Comparison of ENCODE assay signal across 17 mouse cellular contexts in the genomic region with DNA sequence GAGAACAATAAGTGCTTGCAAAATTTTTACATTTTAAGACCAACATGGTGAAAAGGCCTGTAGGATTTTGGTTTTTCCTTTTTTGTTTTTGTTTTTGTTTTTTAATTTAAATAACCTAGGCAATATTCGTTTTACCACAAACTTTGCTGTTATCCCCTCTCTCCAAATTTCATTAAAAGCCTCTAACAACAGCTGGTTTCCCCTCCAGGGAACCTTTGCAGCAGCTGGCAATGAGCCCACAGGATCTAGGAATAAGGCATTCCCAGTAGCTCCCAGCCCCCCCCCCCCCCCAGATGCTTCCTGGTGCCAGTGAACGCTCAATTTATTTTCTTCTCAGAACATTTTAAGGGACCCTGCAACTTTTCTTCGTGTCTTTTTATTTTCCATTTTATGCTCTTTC. TPM values are rescaled to one million over a fixed set of nuclear protein-coding genes. Genes with fewer than 3 reads are reported as not detected.
DNase-seq lines count a peak whose midpoint lies in the region; ATAC-seq and TF ChIP-seq lines count a peak whose summit lies in the region.
"Had no signal": no experiment of that assay in that cellular context is flagged by ENCODE, and none has a peak within 500 bp of the region (broad histone marks: within the 10 kb centered on the region; RNA-seq: fewer than 3 reads in every experiment).

No protein-coding gene starts in this region.

- no peaks in the 10 kb centered on the region for H3K36me3 ChIP-seq in forebrain, embryonic 14.5 days (ENCODE audit: control insufficient read depth, insufficient read depth, low read length)
- no peaks in the 10 kb centered on the region for H3K36me3 ChIP-seq in forebrain, embryonic 13.5 days (ENCODE audit: poor library complexity, severe bottlenecking)
- no peaks in the 10 kb centered on the region for H3K36me3 ChIP-seq in kidney, postnatal 0 days (ENCODE audit: insufficient read depth, low read length)
- H3K36me3 ChIP-seq in kidney, embryonic 14.5 days (ENCODE audit: control insufficient read depth, insufficient read depth, low read length), result no peaks in the 10 kb centered on the region
- no peaks in the 10 kb centered on the region for H3K36me3 ChIP-seq in midbrain, embryonic 11.5 days (ENCODE audit: control insufficient read depth, insufficient read depth, low read length)
- no peaks in the 10 kb centered on the region for H3K36me3 ChIP-seq in midbrain, embryonic 10.5 days
- H3K36me3 ChIP-seq: heart, embryonic 13.5 days; hindbrain, embryonic 10.5 days; liver, embryonic 13.5 days had no signal

- no peak for TF ChIP-seq CTCF in kidney, postnatal 0 days (IDR thresholded peaks at IDR 0.05; ENCODE audit: low read depth)

- no peak overlapping the region for H3K9ac ChIP-seq in forebrain, embryonic 14.5 days (ENCODE audit: low read length)
- H3K9ac ChIP-seq in forebrain, embryonic 13.5 days, result no peak overlapping the region
- H3K9ac ChIP-seq in kidney, postnatal 0 days (ENCODE audit: low read depth, low read length), result no peak overlapping the region
- H3K9ac ChIP-seq in kidney, embryonic 14.5 days (ENCODE audit: low read depth, low read length), result no peak overlapping the region
- no peak overlapping the region for H3K9ac ChIP-seq in midbrain, embryonic 11.5 days (ENCODE audit: low read length)
- H3K9ac ChIP-seq: heart, embryonic 13.5 days; liver, embryonic 13.5 days had no signal

- intact Hi-C loops in gastrocnemius, postnatal 14 days (cut with DNase I; ENCODE audit: low total_unique reads), result no loop called here

- H3K4me3 ChIP-seq in forebrain, embryonic 14.5 days (ENCODE audit: low read depth, low read length), result no peak overlapping the region
- no peak overlapping the region for H3K4me3 ChIP-seq in forebrain, embryonic 13.5 days
- no peak overlapping the region for H3K4me3 ChIP-seq in kidney, postnatal 0 days (replicated peaks; ENCODE audit: low read depth, low read length)
- no peak overlapping the region for H3K4me3 ChIP-seq in kidney, embryonic 14.5 days (ENCODE audit: low read length)
- H3K4me3 ChIP-seq in midbrain, embryonic 11.5 days (ENCODE audit: low read depth, low read length), result no peak overlapping the region
- no peak overlapping the region for H3K4me3 ChIP-seq in midbrain, embryonic 10.5 days
- H3K4me3 ChIP-seq: heart, embryonic 13.5 days; hindbrain, embryonic 10.5 days; liver, embryonic 13.5 days; myocyte had no signal

- 37% methylated on average over 3 of the region's 3 CpGs for WGBS in forebrain, embryonic 14.5 days
- WGBS in forebrain, embryonic 13.5 days, result 46% methylated on average over 3 of the region's 3 CpGs
- 28% methylated on average over 3 of the region's 3 CpGs for WGBS in kidney, postnatal 0 days
- WGBS in kidney, embryonic 14.5 days, result 40% methylated on average over 3 of the region's 3 CpGs
- 73% methylated on average over 3 of the region's 3 CpGs for WGBS in midbrain, embryonic 11.5 days
- WGBS in midbrain, embryonic 10.5 days, result 64% methylated on average over 3 of the region's 3 CpGs

- no peaks in the 10 kb centered on the region for H3K27me3 ChIP-seq in forebrain, embryonic 14.5 days (replicated peaks; ENCODE audit: control insufficient read depth, insufficient read depth, low read length)
- H3K27me3 ChIP-seq in forebrain, embryonic 13.5 days, result no peaks in the 10 kb centered on the region
- H3K27me3 ChIP-seq in kidney, postnatal 0 days (ENCODE audit: insufficient read depth, low read length), result no peaks in the 10 kb centered on the region
- H3K27me3 ChIP-seq in kidney, embryonic 14.5 days (ENCODE audit: control insufficient read depth, insufficient read depth, low read length), result no peaks in the 10 kb centered on the region
- no peaks in the 10 kb centered on the region for H3K27me3 ChIP-seq in midbrain, embryonic 11.5 days (ENCODE audit: control insufficient read depth, insufficient read depth, low read length)
- H3K27me3 ChIP-seq in midbrain, embryonic 10.5 days (ENCODE audit: low read depth, poor library complexity, severe bottlenecking), result no peaks in the 10 kb centered on the region
- H3K27me3 ChIP-seq: heart, embryonic 13.5 days; liver, embryonic 13.5 days had no signal

- peak; percentile 33 for DNase-seq in forebrain, embryonic 14.5 days (ENCODE audit: low spot score)
- peak; percentile 38 for DNase-seq in kidney, postnatal 0 days (ENCODE audit: low spot score)
- DNase-seq in midbrain, embryonic 11.5 days (ENCODE audit: low spot score, missing footprints), result peak; percentile 79
- no peak for DNase-seq in midbrain, embryonic 10.5 days (ENCODE audit: low spot score)
- DNase-seq in gastrocnemius, postnatal 14 days, result peak; percentile 62
- DNase-seq: cerebellum, adult 8-10 months; embryo, embryonic 11 days; kidney, adult 8-10 months; liver, embryonic 13.5 days; lung, postnatal 10 days had no signal

- no peaks in the 10 kb centered on the region for H3K9me3 ChIP-seq in forebrain, embryonic 14.5 days (replicated peaks; ENCODE audit: control insufficient read depth, low read length)
- H3K9me3 ChIP-seq in forebrain, embryonic 13.5 days (replicated peaks), result no peaks in the 10 kb centered on the region
- H3K9me3 ChIP-seq in kidney, postnatal 0 days (replicated peaks; ENCODE audit: low read length), result no peaks in the 10 kb centered on the region
- H3K9me3 ChIP-seq in kidney, embryonic 14.5 days (ENCODE audit: control insufficient read depth, low read length), result no peaks in the 10 kb centered on the region
- no peaks in the 10 kb centered on the region for H3K9me3 ChIP-seq in midbrain, embryonic 11.5 days (ENCODE audit: control insufficient read depth, low read length)
- H3K9me3 ChIP-seq in midbrain, embryonic 10.5 days (replicated peaks), result no peaks in the 10 kb centered on the region
- H3K9me3 ChIP-seq: heart, embryonic 13.5 days; hindbrain, embryonic 10.5 days; liver, embryonic 13.5 days had no signal

- H3K4me1 ChIP-seq in forebrain, embryonic 14.5 days (ENCODE audit: control insufficient read depth, insufficient read depth, low read length), result 0 out of 2 replicates have a peak, but pooled peaks cover 3% of the 10 kb centered on the region
- peaks cover 5% of the 10 kb centered on the region; the same call in 1 of the 2 replicates for H3K4me1 ChIP-seq in forebrain, embryonic 13.5 days
- H3K4me1 ChIP-seq in kidney, postnatal 0 days (replicated peaks; ENCODE audit: insufficient read depth, low read length), result no peaks in the 10 kb centered on the region
- no peaks in the 10 kb centered on the region for H3K4me1 ChIP-seq in kidney, embryonic 14.5 days (ENCODE audit: control insufficient read depth, insufficient read depth, low read length)
- peaks cover 2% of the 10 kb centered on the region; the same call in 1 of the 2 replicates for H3K4me1 ChIP-seq in midbrain, embryonic 11.5 days (ENCODE audit: control insufficient read depth, insufficient read depth, low read length)
- peaks cover 7% of the 10 kb centered on the region for H3K4me1 ChIP-seq in midbrain, embryonic 10.5 days
- H3K4me1 ChIP-seq: liver, embryonic 13.5 days had no signal

- no peak overlapping the region for H3K4me2 ChIP-seq in forebrain, embryonic 14.5 days (ENCODE audit: low read length)
- H3K4me2 ChIP-seq in forebrain, embryonic 13.5 days, result no peak overlapping the region
- no peak overlapping the region for H3K4me2 ChIP-seq in kidney, postnatal 0 days (ENCODE audit: low read length)
- no peak overlapping the region for H3K4me2 ChIP-seq in kidney, embryonic 14.5 days (replicated peaks; ENCODE audit: low read depth, low read length)
- H3K4me2 ChIP-seq in midbrain, embryonic 11.5 days, result no peak overlapping the region
- H3K4me2 ChIP-seq: heart, embryonic 13.5 days; liver, embryonic 13.5 days had no signal

- H3K27ac ChIP-seq in forebrain, embryonic 14.5 days (ENCODE audit: low read depth, low read length), result no peak overlapping the region
- H3K27ac ChIP-seq in forebrain, embryonic 13.5 days, result no peak overlapping the region
- no peak overlapping the region for H3K27ac ChIP-seq in kidney, postnatal 0 days
- H3K27ac ChIP-seq in kidney, embryonic 14.5 days (ENCODE audit: low read depth, low read length), result no peak overlapping the region
- H3K27ac ChIP-seq in midbrain, embryonic 11.5 days (ENCODE audit: low read depth, low read length), result no peak overlapping the region
- H3K27ac ChIP-seq in midbrain, embryonic 10.5 days (replicated peaks), result no peak overlapping the region
- H3K27ac ChIP-seq: heart, embryonic 13.5 days; hindbrain, embryonic 10.5 days; liver, embryonic 13.5 days had no signal

- no peak for ATAC-seq in forebrain, embryonic 14.5 days
- ATAC-seq in forebrain, embryonic 13.5 days, result no peak
- no peak for ATAC-seq in kidney, postnatal 0 days (replicated peaks; ENCODE audit: low FRiP score, low read depth)
- no peak for ATAC-seq in kidney, embryonic 14.5 days (ENCODE audit: low FRiP score, low TSS enrichment)
- ATAC-seq in midbrain, embryonic 11.5 days (ENCODE audit: low FRiP score), result no peak
- ATAC-seq in inflammation-experienced regulatory T-cells, adult 6 months, result no peak
- ATAC-seq: forebrain, embryonic 16.5 days had no signal

RNA-seq across cellular contexts. Expression of a gene that starts 38.7 kb away (rescaled TPM):
- polyA plus RNA-seq in forebrain, embryonic 14.5 days (2014; fragmentation: Nextera tagmentation; extraction: Ambion mirVana), result 42.2 and 54.3 TPM in 2 replicates
- polyA plus RNA-seq in forebrain, embryonic 13.5 days (2015; fragmentation: Nextera tagmentation; extraction: Ambion mirVana), result 59.5 and 62.3 TPM in 2 replicates
- polyA plus RNA-seq in kidney, postnatal 0 days (2015; fragmentation: Nextera tagmentation; extraction: Ambion mirVana), result 21.2 and 22.9 TPM in 2 replicates
- polyA plus RNA-seq in kidney, embryonic 14.5 days (2014; fragmentation: Nextera tagmentation; extraction: Ambion mirVana), result 22.2 and 33.5 TPM in 2 replicates
- 25.2 and 26.3 TPM in 2 replicates for polyA plus RNA-seq in midbrain, embryonic 11.5 days (2014; fragmentation: Nextera tagmentation; extraction: Ambion mirVana)
- polyA plus RNA-seq in midbrain, embryonic 10.5 days (2016; fragmentation: Nextera tagmentation; extraction: Ambion mirVana), result 9.6 and 15.9 TPM in 2 replicates
- total RNA-seq in gastrocnemius, postnatal 14 days (2021), result 10 to 100 TPM; 17.6 TPM
- polyA plus RNA-seq in inflammation-experienced regulatory T-cells, adult 6 months (2017; shearing (Covaris generic)), result under 1 TPM; 0.23 to 0.80 (median 0.40) TPM
